Mouse (Mus musculus) forebrain, embryonic 11.5 days (tissue): Measurements from ENCODE around the gene Pcbd2. TPM values are rescaled to one million over a fixed set of nuclear protein-coding genes. Genes with fewer than 3 reads are reported as not detected.

Source experiments
- ATAC-seq: fragments of 200-750 bp; cut with Nextera tagmentation; replicated peaks from 2 replicates; pipeline ENCODE4 v1.8.0; 2017; ENCODE audit warnings: moderate TSS enrichment; ENCODE audit not compliant: low FRiP score
- DNase-seq: peaks from one replicate; pipeline ENCODE4 v3.0.0-alpha.2; 2017; ENCODE audit warnings: low spot score
- H3K27ac ChIP-seq: fragments of 300-500 bp; sonication (generic); 2 replicates; pipeline ENCODE4 v1.5.1; 2014; ENCODE audit warnings: low read depth, low read length
- H3K27me3 ChIP-seq: fragments of 300-500 bp; sonication (generic); 2 replicates; pipeline ENCODE4 v1.6.1; 2014; ENCODE audit warnings: mild to moderate bottlenecking, low read length, mixed read lengths; ENCODE audit not compliant: control insufficient read depth, insufficient read depth
- H3K36me3 ChIP-seq: fragments of 300-500 bp; sonication (generic); 2 replicates; pipeline ENCODE4 v1.6.1; 2014; ENCODE audit warnings: mild to moderate bottlenecking, low read length, moderate library complexity, mixed read lengths; ENCODE audit not compliant: control insufficient read depth, insufficient read depth
- H3K4me1 ChIP-seq: fragments of 300-500 bp; sonication (generic); replicated peaks from 2 replicates; pipeline ENCODE4 v1.6.1; 2014; ENCODE audit warnings: low read length, mixed read lengths; ENCODE audit not compliant: control insufficient read depth, insufficient read depth
- H3K4me2 ChIP-seq: fragments of 300-500 bp; sonication (generic); 2 replicates; pipeline ENCODE4 v1.6.1; 2014; ENCODE audit warnings: low read depth, mild to moderate bottlenecking, low read length, moderate library complexity, mixed read lengths; ENCODE audit not compliant: severe bottlenecking
- H3K4me3 ChIP-seq: fragments of 300-500 bp; sonication (generic); 2 replicates; pipeline ENCODE4 v1.5.1; 2014; ENCODE audit warnings: low read depth, low read length
- H3K9ac ChIP-seq: fragments of 300-500 bp; sonication (generic); 2 replicates; pipeline ENCODE4 v1.6.1; 2014; ENCODE audit warnings: low read length
- H3K9me3 ChIP-seq: fragments of 300-500 bp; sonication (generic); 2 replicates; pipeline ENCODE4 v1.6.1; 2016; ENCODE audit warnings: low read length, mixed read lengths; ENCODE audit not compliant: control insufficient read depth
- WGBS: fragments of 180-500 bp; shearing (Covaris S2); extraction: QIAGEN DNeasy Blood & Tissue Kit; methylation state at CpG from one replicate; pipeline ENCODE4 v1.1.7; 2014; 5-methylcytosine and 5-hydroxymethylcytosine counted together
- polyA plus RNA-seq: library from polyadenylated mRNA; unstranded; fragments of >200 nt; fragmentation: Nextera tagmentation; extraction: Ambion mirVana; gene quantifications from 2 replicates; pipeline ENCODE4 v1.2.1, GENCODE M21; 2014

Pcbd2 gene
- polyA plus RNA-seq, 1 experiment from 2014 or later, result 32.9 TPM

DNA sequence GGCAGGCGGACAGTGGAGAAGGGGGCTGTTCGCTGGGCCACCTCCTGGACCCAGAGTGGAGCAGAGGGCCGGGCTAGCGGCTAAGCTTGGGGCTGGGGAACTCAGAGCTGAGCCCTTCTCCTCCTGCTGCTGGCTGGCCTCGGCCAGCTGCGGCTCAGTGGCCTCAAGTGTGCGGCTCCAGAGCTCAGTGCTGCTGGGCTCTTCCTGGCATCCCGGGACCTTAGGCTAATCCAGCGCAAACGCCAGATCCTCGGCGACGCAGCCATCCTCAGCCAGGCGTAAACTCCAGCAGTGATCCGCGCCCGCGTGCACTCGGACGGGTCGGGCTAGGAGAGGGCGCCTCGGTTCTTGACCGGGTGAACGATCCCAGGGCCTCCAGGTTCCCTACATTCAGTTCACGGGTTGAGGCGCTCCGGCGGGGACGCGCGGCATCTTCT is 98.1 kb downstream of the Pcbd2 start:
- DNase-seq (peak; percentile 69), ATAC-seq (peak; percentile 51; the same call in 1 of the 2 replicates)
- Histone ChIP-seq H3K27ac (no peak overlapping the region), H3K36me3 (no peaks in the 10 kb centered on the region), H3K9ac (no peak overlapping the region), H3K4me2 (no peak overlapping the region), H3K4me3 (no peak overlapping the region), H3K4me1 (peaks cover 6% of the 10 kb centered on the region; the same call in 1 of the 2 replicates), H3K9me3 (no peaks in the 10 kb centered on the region), H3K27me3 (peaks cover 64% of the 10 kb centered on the region)
- WGBS, result under 1% methylated on average over 32 of the region's 32 CpGs

GRCm38 (mm10) chr13:55826008-55826671 is 99.0 kb downstream of the Pcbd2 start:
- no peak overlapping the region for H3K4me3 ChIP-seq
- H3K9ac ChIP-seq, result no peak overlapping the region
- ATAC-seq (no peak), DNase-seq (peak; percentile 71)
- no peaks in the 10 kb centered on the region for H3K9me3 ChIP-seq
- no peaks in the 10 kb centered on the region for H3K36me3 ChIP-seq
- H3K4me2 ChIP-seq, result no peak overlapping the region
- no peak overlapping the region for H3K27ac ChIP-seq
- peaks cover 73% of the 10 kb centered on the region for H3K27me3 ChIP-seq
- H3K4me1 ChIP-seq, result peaks cover 11% of the 10 kb centered on the region; the same call in 1 of the 2 replicates
- under 1% methylated on average over 55 of the region's 56 CpGs for WGBS

Other genes with a start within 250 kb of the Pcbd2 start
- gene Dbn1, start 239.3 kb upstream of the Pcbd2 start, polyA plus RNA-seq, result 411 and 418 TPM in 2 replicates
- 165 and 185 TPM in 2 replicates for gene Pdlim7, start 213.7 kb upstream of the Pcbd2 start, polyA plus RNA-seq
- 3.3 and 3.9 TPM in 2 replicates for gene Dok3, start 198.1 kb upstream of the Pcbd2 start, polyA plus RNA-seq
- gene Ddx41, start 190.7 kb upstream of the Pcbd2 start, polyA plus RNA-seq, result 79.3 and 79.5 TPM in 2 replicates
- 55.8 and 58.0 TPM in 2 replicates for gene Fam193b, start 156.2 kb upstream of the Pcbd2 start, polyA plus RNA-seq
- 51.4 and 56.5 TPM in 2 replicates for gene Tmed9, start 153.6 kb upstream of the Pcbd2 start, polyA plus RNA-seq
- 24.5 and 25.6 TPM in 2 replicates for gene B4galt7, start 127.5 kb upstream of the Pcbd2 start, polyA plus RNA-seq
- gene Caml, start 104.4 kb upstream of the Pcbd2 start, polyA plus RNA-seq, result 65.4 and 69.7 TPM in 2 replicates
- gene Ddx46, start 92.3 kb upstream of the Pcbd2 start, polyA plus RNA-seq, result 56.8 and 58.2 TPM in 2 replicates
- 68.4 and 74.3 TPM in 2 replicates for gene B230219D22Rik, start 34.2 kb upstream of the Pcbd2 start, polyA plus RNA-seq
- 83.3 and 84.1 TPM in 2 replicates for gene Txndc15, start 12.7 kb upstream of the Pcbd2 start, polyA plus RNA-seq
- gene Catsper3, start 57.2 kb downstream of the Pcbd2 start, polyA plus RNA-seq, result not detected in 2 replicates
- gene Pitx1, start 108.8 kb downstream of the Pcbd2 start, polyA plus RNA-seq, result 0.76 and 0.99 TPM in 2 replicates